Mouse (Mus musculus) testis, postnatal 10 days (tissue): ENCODE data around the gene Ppp1r9a.

Experiments
- DNase-seq: peaks from one replicate; pipeline ENCODE4 v3.0.0; 2021; ENCODE audit warnings: low spot score

Gene Ppp1r9a

GRCm38 (mm10) chr6:5008166-5008565, 105.4 kb downstream of the Ppp1r9a start:
- DNase-seq = no peak

GRCm38 (mm10) chr6:5008603-5009002, 105.9 kb downstream of the Ppp1r9a start:
- DNase-seq = no peak

GRCm38 (mm10) chr6:5010553-5011416, 108.1 kb downstream of the Ppp1r9a start:
- no peak for DNase-seq

GRCm38 (mm10) chr6:5012794-5013193, 110.1 kb downstream of the Ppp1r9a start:
- no peak for DNase-seq

GRCm38 (mm10) chr6:5014567-5014966, 111.8 kb downstream of the Ppp1r9a start:
- no peak for DNase-seq

GRCm38 (mm10) chr6:5015173-5015572, 112.5 kb downstream of the Ppp1r9a start:
- DNase-seq = no peak

GRCm38 (mm10) chr6:5017945-5018511, 115.3 kb downstream of the Ppp1r9a start:
- DNase-seq = no peak

GRCm38 (mm10) chr6:5019208-5019607, 116.5 kb downstream of the Ppp1r9a start:
- no peak for DNase-seq

- DNase-seq = no peak
Measured at GRCm38 (mm10) chr6:5019969-5020368, 117.3 kb downstream of the Ppp1r9a start.

- no peak for DNase-seq
Measured at GRCm38 (mm10) chr6:5020510-5020909, 117.8 kb downstream of the Ppp1r9a start.

GRCm38 (mm10) chr6:5022677-5023076, 120.0 kb downstream of the Ppp1r9a start:
- no peak for DNase-seq

- no peak for DNase-seq
Measured at GRCm38 (mm10) chr6:5024893-5025292, 122.2 kb downstream of the Ppp1r9a start.

- DNase-seq = no peak
Measured at GRCm38 (mm10) chr6:5026772-5027171, 124.1 kb downstream of the Ppp1r9a start.

GRCm38 (mm10) chr6:5027213-5027612, 124.5 kb downstream of the Ppp1r9a start:
- no peak for DNase-seq

GRCm38 (mm10) chr6:5027801-5028200, 125.1 kb downstream of the Ppp1r9a start:
- DNase-seq = no peak

- DNase-seq = no peak
Measured at GRCm38 (mm10) chr6:5029205-5029927, 126.6 kb downstream of the Ppp1r9a start.

GRCm38 (mm10) chr6:5029956-5030355, 127.2 kb downstream of the Ppp1r9a start:
- no peak for DNase-seq

GRCm38 (mm10) chr6:5032986-5033633, 130.4 kb downstream of the Ppp1r9a start:
- no peak for DNase-seq

- DNase-seq = peak; percentile 64
Measured at GRCm38 (mm10) chr6:5037225-5037624, 134.5 kb downstream of the Ppp1r9a start.

GRCm38 (mm10) chr6:5038140-5038749, 135.5 kb downstream of the Ppp1r9a start:
- no peak for DNase-seq

- no peak for DNase-seq
Measured at GRCm38 (mm10) chr6:5039316-5039715, 136.6 kb downstream of the Ppp1r9a start.

GRCm38 (mm10) chr6:5045854-5046253, 143.1 kb downstream of the Ppp1r9a start:
- DNase-seq = no peak
